Mouse (Mus musculus) hindbrain, embryonic 11.5 days (tissue): ENCODE measurements around the gene Akap12. TPM values are rescaled to one million over a fixed set of nuclear protein-coding genes. Genes with fewer than 3 reads are reported as not detected.

Source experiments
- ATAC-seq: fragments of 200-750 bp; cut with Nextera tagmentation; 2 replicates; pipeline ENCODE4 v1.8.0; 2017; ENCODE audit warnings: mild to moderate bottlenecking, moderate TSS enrichment, moderate library complexity; ENCODE audit not compliant: low FRiP score
- DNase-seq: peaks from one replicate; pipeline ENCODE4 v3.0.0-alpha.2; 2015; ENCODE audit warnings: low spot score
- H3K27ac ChIP-seq: fragments of 300-500 bp; sonication (generic); 2 replicates; pipeline ENCODE4 v1.5.1; 2014; ENCODE audit warnings: mild to moderate bottlenecking, low read depth, low read length
- H3K27me3 ChIP-seq: fragments of 300-500 bp; sonication (generic); 2 replicates; pipeline ENCODE4 v1.6.1; 2014; ENCODE audit warnings: mild to moderate bottlenecking, low read length, moderate library complexity, mixed read lengths; ENCODE audit not compliant: control insufficient read depth, insufficient read depth
- H3K36me3 ChIP-seq: fragments of 300-500 bp; sonication (generic); 2 replicates; pipeline ENCODE4 v1.6.1; 2014; ENCODE audit warnings: mild to moderate bottlenecking, low read length, moderate library complexity, mixed read lengths; ENCODE audit not compliant: control insufficient read depth, insufficient read depth
- H3K4me1 ChIP-seq: fragments of 300-500 bp; sonication (generic); replicated peaks from 2 replicates; pipeline ENCODE4 v1.6.1; 2014; ENCODE audit warnings: low read length, mixed read lengths; ENCODE audit not compliant: control insufficient read depth, insufficient read depth
- H3K4me2 ChIP-seq: fragments of 300-500 bp; sonication (generic); replicated peaks from 2 replicates; pipeline ENCODE4 v1.6.1; 2014; ENCODE audit warnings: mild to moderate bottlenecking, low read depth, low read length
- H3K4me3 ChIP-seq: fragments of 300-500 bp; sonication (generic); 2 replicates; pipeline ENCODE4 v1.5.1; 2014; ENCODE audit warnings: low read depth, low read length
- H3K9ac ChIP-seq: fragments of 300-500 bp; sonication (generic); 2 replicates; pipeline ENCODE4 v1.6.1; 2014; ENCODE audit warnings: low read depth, low read length
- H3K9me3 ChIP-seq: fragments of 300-500 bp; sonication (generic); 2 replicates; pipeline ENCODE4 v1.6.1; 2016; ENCODE audit warnings: low read length; ENCODE audit not compliant: control insufficient read depth
- WGBS: fragments of 180-500 bp; shearing (Covaris S2); extraction: QIAGEN DNeasy Blood & Tissue Kit; methylation state at CpG from one replicate; pipeline ENCODE4 v1.1.7; 2014; 5-methylcytosine and 5-hydroxymethylcytosine counted together
- polyA plus RNA-seq: library from polyadenylated mRNA; unstranded; fragments of >200 nt; fragmentation: Nextera tagmentation; extraction: Ambion mirVana; gene quantifications from 2 replicates; pipeline ENCODE4 v1.2.1, GENCODE M21; 2014

Gene Akap12
- polyA plus RNA-seq, 1 experiment from 2014 or later: 65.9 TPM

DNA sequence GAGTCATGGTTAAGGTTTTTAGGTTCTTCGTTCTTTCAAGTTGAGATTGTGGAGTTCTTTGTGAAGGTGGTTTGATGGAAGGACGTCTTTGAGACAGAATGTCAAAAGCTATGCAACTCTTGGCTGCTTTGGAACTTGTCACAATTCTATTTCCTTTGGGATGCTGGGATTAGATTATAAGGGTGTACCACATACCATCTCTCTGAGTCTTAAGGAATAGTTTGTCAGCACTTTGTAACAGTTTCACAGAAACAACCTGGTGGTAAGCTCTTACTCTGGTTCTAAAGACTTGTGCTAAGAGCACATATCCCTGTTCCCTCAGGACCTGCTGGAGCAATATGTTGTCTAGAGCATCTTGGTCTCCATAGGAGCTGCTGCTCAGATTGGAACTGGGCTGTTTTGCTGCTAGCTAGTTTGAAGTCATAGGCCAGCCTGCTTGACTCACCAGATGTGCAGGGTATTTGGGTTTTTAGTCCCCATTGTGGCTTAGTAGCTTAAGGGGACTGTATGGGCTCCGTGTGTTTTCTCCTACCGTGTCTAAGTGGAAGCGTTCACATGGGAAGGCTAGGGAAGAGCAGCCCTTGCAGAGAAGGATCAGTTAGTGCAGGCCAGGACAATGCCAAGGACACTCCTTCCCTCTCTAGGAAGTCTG is 123.4 kb downstream of the Akap12 start:
- no peak overlapping the region for H3K27ac ChIP-seq
- ATAC-seq: no peak
- H3K9me3 ChIP-seq: no peaks in the 10 kb centered on the region
- WGBS: 65% methylated on average over 5 of the region's 5 CpGs
- no peaks in the 10 kb centered on the region for H3K36me3 ChIP-seq
- peak overlapping the region; percentile 98 for H3K4me3 ChIP-seq
- peak overlapping the region; percentile 98; the same call in 1 of the 2 replicates for H3K9ac ChIP-seq
- no peak for DNase-seq
- H3K4me1 ChIP-seq: peaks cover 4% of the 10 kb centered on the region; the same call in 1 of the 2 replicates
- peak overlapping the region; percentile 89 for H3K4me2 ChIP-seq
- H3K27me3 ChIP-seq: no peaks in the 10 kb centered on the region

DNA sequence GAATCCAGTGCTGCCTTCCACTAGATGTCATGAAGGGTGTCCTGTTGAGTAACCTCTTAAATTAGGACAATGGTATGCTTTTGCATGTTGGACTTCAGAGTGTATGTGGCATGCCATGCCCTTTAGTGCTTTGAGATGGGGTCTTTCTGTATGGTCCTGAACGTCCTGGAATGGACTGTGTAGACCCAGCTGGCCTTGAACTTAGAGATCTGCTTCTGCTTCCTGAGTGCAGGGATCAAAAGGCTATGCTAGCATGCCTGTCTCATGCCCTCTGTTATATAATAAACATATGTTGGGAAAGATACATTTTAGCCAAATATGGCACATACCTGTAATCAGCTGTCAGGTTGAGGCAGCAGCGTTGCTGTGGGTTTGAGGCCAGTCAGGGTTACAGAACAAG is 124.4 kb downstream of the Akap12 start:
- 94% methylated on average over 2 of the region's 2 CpGs for WGBS
- Histone ChIP-seq H3K36me3 (no peaks in the 10 kb centered on the region), H3K27ac (no peak overlapping the region), H3K9ac (no peak overlapping the region), H3K27me3 (no peaks in the 10 kb centered on the region), H3K4me3 (no peak overlapping the region), H3K9me3 (no peaks in the 10 kb centered on the region), H3K4me2 (no peak overlapping the region), H3K4me1 (peaks cover 4% of the 10 kb centered on the region; the same call in 1 of the 2 replicates)
- ATAC-seq: no peak
- DNase-seq: no peak

DNA sequence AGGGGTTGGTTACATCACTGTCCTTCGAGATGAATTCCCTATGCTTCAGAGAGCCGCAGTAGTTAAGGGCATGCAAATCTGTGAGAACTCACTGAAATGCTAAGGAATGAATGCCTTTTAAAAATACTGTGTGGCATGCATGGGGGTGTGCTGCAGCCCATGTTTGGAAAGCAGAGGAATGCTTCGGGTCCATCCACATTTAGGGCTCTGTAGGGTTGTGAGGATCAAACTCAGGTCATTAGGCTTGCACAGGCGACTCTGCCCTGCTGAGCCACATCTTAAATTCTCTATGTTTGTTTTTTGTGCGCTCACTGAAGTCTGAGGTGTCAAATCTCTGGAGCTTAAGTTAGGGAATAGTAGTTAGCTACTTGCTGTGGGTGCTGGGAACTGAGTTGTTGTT is 124.9 kb downstream of the Akap12 start:
- H3K4me3 ChIP-seq: no peak overlapping the region
- no peak overlapping the region for H3K27ac ChIP-seq
- DNase-seq (no peak), ATAC-seq (no peak)
- peaks cover 4% of the 10 kb centered on the region; the same call in 1 of the 2 replicates for H3K4me1 ChIP-seq
- WGBS: 80% methylated on average over 5 of the region's 5 CpGs
- no peaks in the 10 kb centered on the region for H3K36me3 ChIP-seq
- no peak overlapping the region for H3K4me2 ChIP-seq
- H3K27me3 ChIP-seq: no peaks in the 10 kb centered on the region
- H3K9ac ChIP-seq: no peak overlapping the region
- no peaks in the 10 kb centered on the region for H3K9me3 ChIP-seq

DNA sequence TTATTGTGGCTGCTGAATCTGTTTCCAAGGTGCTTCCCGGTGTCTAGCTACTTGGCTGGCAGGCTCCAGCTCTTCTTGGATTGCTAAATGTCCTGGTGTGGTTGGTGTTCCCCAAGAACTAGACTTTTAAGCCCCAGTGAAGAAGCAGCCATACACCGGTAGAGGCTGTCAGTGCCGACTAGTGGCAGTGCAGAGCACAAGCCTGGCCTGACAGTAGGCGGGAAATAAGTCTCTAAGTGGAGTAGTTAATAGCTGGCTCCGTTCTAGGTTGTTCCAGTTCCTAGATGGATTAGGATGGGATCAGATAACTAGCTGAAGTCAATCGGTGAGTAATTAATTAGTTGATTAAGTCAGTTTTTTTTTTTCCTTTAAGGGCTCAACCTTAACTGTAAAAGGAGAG is 125.7 kb downstream of the Akap12 start:
- ATAC-seq: no peak
- no peak overlapping the region for H3K27ac ChIP-seq
- WGBS: 69% methylated on average over 6 of the region's 6 CpGs
- H3K4me2 ChIP-seq: no peak overlapping the region
- peak; percentile 22 for DNase-seq
- H3K9me3 ChIP-seq: no peaks in the 10 kb centered on the region
- H3K36me3 ChIP-seq: no peaks in the 10 kb centered on the region
- H3K4me3 ChIP-seq: no peak overlapping the region
- no peak overlapping the region for H3K9ac ChIP-seq
- H3K4me1 ChIP-seq: peaks cover 4% of the 10 kb centered on the region; the same call in 1 of the 2 replicates
- no peaks in the 10 kb centered on the region for H3K27me3 ChIP-seq

DNA sequence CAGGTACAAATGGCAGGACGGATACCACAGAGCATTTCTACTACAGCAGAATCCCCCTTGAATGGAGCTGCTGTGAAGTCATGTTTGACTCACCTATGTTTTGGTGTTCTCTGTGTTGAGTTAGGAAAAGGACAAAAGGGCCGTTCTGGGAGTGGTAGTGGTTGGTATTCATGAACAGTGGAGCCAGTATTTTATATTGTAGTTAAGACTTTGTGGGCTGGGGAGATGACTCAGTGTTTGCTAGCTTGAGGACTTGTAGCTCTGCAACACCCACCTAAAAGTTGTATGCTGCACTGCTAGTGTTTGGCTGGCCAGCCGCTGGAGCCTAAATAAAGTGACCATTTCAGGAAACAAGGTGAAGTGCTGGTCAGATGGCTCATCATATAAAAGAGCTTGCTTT is 129.1 kb downstream of the Akap12 start:
- Histone ChIP-seq H3K9ac (no peak overlapping the region), H3K4me2 (no peak overlapping the region), H3K36me3 (no peaks in the 10 kb centered on the region), H3K4me1 (no peaks in the 10 kb centered on the region), H3K9me3 (no peaks in the 10 kb centered on the region), H3K4me3 (no peak overlapping the region), H3K27ac (no peak overlapping the region), H3K27me3 (no peaks in the 10 kb centered on the region)
- WGBS: 95% methylated on average over 3 of the region's 3 CpGs
- ATAC-seq: no peak
- DNase-seq: no peak

DNA sequence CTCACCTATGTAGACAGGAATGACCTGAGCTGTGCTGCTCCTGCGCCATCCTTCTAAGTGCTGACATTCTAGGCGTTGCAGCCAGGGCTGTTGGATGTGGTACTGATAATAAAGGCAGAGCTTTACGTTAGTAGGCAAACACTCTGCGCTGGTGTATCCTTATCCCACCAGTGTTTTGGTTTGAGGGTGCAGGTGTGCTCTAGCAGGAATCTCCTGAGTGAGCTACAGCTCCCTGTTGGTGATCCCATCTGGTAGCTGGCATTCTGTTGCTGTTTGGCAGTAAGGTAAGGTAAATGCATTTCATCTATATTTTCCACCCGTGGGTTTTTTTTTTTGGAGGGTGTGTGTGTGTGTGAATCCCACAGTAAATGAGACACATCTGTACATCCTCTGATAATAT is 131.9 kb downstream of the Akap12 start:
- H3K27me3 ChIP-seq: no peaks in the 10 kb centered on the region
- no peaks in the 10 kb centered on the region for H3K9me3 ChIP-seq
- H3K27ac ChIP-seq: no peak overlapping the region
- 92% methylated on average over 5 of the region's 5 CpGs for WGBS
- H3K9ac ChIP-seq: no peak overlapping the region
- no peak overlapping the region for H3K4me2 ChIP-seq
- H3K4me3 ChIP-seq: no peak overlapping the region
- no peaks in the 10 kb centered on the region for H3K36me3 ChIP-seq
- ATAC-seq (no peak), DNase-seq (no peak)
- no peaks in the 10 kb centered on the region for H3K4me1 ChIP-seq

DNA sequence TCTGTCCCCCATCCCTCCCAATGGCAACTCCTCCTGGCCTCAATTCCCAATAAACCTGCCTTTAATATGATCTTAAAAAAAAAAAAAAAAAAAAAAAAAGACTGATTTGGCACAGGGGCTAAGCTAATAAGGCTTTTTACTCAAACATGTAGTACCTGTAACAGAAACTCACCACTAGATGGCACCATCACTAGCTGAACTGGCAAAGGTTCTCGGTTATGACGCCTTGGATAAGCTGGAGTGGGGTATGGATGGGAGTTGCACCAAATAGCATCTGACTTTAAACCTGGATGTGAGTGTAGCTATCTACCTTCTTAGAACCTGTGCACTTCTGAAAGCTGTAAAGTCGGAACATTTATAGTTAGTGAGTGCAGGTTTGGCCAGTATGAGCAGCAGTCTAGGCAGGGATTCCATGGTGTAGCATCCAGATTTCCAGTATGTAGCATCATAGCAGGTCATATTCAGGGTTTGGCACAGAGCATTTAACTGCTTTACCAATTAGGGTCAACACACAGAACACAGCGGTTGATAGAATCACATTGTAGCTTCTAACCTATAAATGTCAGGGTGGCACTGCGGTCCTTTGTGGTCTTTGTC is 138.8 kb downstream of the Akap12 start:
- Histone ChIP-seq H3K27me3 (no peaks in the 10 kb centered on the region), H3K36me3 (no peaks in the 10 kb centered on the region)

DNA sequence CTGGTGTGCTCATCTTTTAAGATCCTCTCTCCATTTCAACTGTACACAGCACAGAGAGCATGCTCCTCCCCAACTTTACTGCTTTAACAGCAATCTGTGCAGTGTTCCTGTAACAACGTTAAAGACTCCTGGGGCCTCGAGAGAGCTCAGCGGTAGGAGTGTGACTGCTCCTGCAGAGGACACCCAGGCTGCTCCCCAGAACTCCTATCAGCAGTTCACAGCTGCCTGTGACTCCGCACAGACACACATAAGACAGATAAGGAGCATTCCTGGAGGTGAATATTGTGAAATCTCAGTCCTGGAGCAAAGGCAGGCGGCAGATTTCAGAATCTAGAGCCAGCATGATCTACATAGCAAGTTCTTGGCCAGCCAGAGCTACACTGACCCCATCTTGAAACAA is 139.3 kb downstream of the Akap12 start:
- no peak overlapping the region for H3K4me3 ChIP-seq
- no peaks in the 10 kb centered on the region for H3K27me3 ChIP-seq
- DNase-seq: no peak
- H3K4me1 ChIP-seq: no peaks in the 10 kb centered on the region
- no peak overlapping the region for H3K4me2 ChIP-seq
- H3K9me3 ChIP-seq: no peaks in the 10 kb centered on the region
- 92% methylated on average over 5 of the region's 5 CpGs for WGBS
- H3K36me3 ChIP-seq: no peaks in the 10 kb centered on the region
- no peak for ATAC-seq
- H3K9ac ChIP-seq: no peak overlapping the region
- H3K27ac ChIP-seq: no peak overlapping the region

More for the DNA sequence above, 138.8 kb downstream of the Akap12 start:
- H3K4me1 ChIP-seq: no peaks in the 10 kb centered on the region
- no peak overlapping the region for H3K4me2 ChIP-seq
- H3K9me3 ChIP-seq: no peaks in the 10 kb centered on the region
- H3K9ac ChIP-seq: no peak overlapping the region
- DNase-seq: peak; percentile 78
- peak; percentile 59; the same call in 1 of the 2 replicates for ATAC-seq
- no peak overlapping the region for H3K4me3 ChIP-seq
- no peak overlapping the region for H3K27ac ChIP-seq
- WGBS: 65% methylated on average over 5 of the region's 5 CpGs

DNA sequence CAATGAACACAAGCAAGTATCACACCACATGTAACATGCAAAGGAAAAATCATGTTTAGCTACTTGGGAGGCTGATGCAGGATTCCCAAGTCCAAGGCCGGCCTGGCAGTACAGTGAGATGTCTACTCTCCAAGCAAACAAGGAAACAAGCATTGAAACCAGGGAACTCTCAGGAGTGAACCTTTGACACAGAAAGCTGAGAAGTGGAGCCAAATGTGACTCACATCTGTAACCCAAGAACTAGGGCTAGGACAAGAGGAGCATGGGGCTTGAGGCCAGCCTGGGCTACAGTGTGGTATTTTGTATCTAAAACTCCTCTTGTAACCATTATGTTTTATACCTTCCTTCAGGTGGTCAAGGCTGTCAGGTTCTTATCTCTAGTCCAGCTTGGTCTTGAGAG is 141.0 kb downstream of the Akap12 start:
- DNase-seq (no peak), ATAC-seq (no peak)
- H3K27ac ChIP-seq: no peak overlapping the region
- H3K9me3 ChIP-seq: no peaks in the 10 kb centered on the region
- H3K27me3 ChIP-seq: no peaks in the 10 kb centered on the region
- no peak overlapping the region for H3K4me3 ChIP-seq
- WGBS: 93% methylated on average over 1 of the region's 1 CpGs
- no peak overlapping the region for H3K4me2 ChIP-seq
- no peaks in the 10 kb centered on the region for H3K4me1 ChIP-seq
- H3K9ac ChIP-seq: no peak overlapping the region
- H3K36me3 ChIP-seq: no peaks in the 10 kb centered on the region
